Mouse (Mus musculus): ENCODE measurements around the gene Abcc3.

Gene Abcc3

DNA sequence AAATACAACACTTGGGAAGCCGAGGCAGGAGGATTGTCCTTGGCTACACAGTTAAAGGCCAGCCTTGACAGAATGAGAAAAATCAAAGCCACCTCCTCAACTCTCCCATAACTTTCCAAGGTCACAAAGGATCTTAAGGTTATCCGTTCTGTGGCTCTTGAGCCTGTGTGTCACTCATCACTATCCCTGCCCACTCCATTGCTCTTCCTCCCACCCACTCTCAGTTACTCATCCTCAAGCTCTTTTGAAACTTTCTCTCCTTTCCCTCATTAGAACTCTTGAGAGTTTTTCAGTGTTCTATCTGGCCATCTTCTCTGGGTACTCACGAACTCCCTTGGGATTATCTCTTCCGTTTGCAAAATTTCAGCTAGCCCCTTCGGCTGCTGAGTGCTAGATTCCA, 68.2 kb downstream of the Abcc3 start:
- no peak for DNase-seq (ENCODE audit: low spot score)

DNA sequence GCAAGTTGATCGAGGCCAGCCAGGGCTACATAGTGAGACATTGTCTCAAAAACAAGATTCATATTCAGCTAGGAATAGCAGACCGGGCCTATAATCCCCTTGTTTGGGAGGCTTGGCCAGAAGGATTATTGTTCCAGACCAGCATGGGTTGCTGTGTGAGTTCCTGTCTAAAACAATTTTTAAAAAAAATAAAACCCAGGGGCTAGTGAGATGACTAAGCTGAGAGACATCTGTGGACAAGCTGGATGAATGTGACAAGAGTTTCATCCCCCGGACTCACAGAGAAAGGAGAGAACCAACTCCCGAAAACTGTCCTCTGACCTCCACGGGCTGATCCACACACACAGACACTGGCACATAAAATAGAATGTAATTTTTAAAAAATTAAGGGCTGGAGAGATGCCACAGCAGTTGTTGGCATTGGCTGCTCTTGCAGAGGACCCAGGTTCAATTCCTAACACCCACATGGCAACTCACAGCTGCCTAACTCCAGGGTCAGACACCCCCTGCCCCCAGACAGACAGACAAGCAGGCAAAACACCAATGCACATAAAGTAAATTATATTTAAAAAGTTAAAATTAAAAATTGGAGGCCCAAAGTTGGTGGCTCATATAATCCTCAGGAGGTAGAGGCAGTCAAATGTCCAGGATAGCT, 69.4 kb downstream of the Abcc3 start:
- no peak for DNase-seq (ENCODE audit: low spot score)

DNA sequence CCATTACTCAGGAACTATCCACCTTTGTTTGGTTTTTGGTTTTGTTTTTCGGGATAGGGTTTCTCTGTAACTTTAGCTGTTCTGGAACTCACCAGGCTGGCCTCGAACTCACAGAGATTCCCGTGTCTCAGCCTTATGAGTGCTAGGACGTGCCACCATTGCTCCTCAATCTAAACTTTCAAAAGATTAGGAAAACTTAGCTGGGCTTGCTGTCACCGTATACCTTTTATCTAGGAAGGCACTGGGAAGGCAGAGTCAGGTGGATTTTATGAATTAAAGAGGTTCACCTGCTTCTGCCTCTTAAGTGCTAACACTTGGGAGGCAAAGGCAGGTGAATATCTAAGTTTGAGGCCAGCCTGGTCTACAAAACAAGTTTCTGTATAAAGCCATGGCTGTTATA, 70.2 kb downstream of the Abcc3 start:
- DNase-seq (ENCODE audit: low spot score) = no peak

DNA sequence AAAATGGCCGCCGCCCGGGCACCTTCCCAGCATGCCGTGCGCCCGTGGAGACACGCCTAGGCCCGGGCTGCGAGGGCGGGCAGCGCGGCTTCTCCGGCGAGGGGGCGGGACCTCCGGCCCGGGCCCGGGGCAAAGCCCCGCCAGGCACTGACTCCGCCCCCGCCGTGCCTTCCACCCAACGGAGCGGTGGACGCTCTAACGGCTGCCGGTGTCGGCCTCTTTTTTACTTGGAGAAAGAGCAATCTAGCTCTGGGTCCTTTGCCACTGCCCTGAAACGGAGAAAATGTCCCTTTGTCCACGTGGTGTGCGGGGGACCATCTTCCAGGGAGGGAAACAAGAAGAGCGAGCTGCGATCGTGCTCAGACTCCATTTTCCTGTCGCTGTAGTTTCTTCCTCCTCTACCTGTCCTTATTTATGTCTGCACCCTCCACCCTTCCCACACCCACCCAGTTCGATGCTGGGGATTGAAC, 70.8 kb downstream of the Abcc3 start, which contains the start of gene Luc7l3:
Luc7l3 (minus strand) TSS at position 58 of the 470 bp plus-strand sequence.
- DNase-seq (ENCODE audit: low spot score) = peak; percentile 92

DNA sequence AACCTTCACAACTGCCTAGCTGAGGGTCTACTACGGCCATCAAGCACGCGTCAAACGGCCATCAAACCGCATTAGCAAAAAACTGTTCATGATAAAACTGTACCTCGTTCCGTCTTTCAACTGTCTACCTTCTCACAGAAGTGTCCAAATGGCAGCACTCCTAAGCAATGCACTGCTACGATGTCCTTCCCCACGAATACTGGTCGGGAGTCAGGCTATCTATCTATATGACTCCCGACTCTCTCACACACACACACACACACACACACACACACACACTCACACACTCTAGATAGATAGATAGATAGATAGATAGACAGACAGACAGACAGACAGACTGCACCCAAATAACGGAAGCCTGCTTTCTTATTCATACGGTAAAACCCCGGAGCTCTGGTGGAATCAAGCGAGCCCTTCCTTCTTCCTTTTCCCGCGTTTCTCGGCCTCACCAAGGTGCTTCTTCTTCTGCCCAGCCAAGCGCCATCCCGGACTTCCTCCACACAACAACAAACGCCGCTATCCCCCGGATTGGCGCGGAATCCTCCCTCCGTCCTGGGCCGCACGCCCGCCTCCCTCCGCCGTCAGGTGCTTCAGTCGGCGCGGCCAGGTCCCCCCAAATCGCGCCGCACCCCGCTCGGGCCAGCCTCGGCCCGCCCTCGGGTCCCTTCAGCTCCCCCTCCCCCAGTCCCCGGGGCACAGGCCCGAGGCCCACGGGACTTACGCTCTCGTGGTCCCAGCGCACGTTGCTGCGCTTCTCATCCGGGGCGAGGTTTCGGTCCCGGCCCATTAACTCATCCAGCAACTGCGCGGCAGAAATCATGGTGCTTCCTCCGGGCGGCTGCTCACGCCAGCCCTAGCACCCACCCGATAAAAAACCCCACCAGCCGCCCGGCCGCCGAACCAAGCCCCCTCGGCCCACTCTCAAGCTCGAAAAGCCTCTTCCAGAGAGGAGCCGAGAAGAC, 71.5 kb downstream of the Abcc3 start:
- DNase-seq (ENCODE audit: low spot score) = peak; percentile 48

DNA sequence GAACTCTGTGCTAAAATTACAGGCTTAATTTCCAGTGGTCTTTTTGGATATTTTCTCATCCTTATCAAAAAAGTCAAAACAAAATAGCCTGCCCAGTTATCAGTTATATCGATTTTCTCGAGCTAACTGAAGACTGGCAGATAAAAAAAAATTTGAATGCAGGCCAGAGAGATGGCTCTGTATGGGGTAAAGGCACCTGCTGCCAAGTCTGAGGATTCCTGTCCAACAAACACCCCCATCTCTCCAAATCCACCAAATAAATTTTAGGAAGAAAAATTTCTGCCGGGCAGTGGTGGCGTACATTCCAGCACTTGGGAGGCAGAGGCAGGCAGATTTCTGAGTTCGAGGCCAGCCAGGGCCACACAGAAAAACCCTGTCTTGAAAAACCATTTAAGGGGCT, 74.7 kb downstream of the Abcc3 start:
- no peak for DNase-seq (ENCODE audit: low spot score)

DNA sequence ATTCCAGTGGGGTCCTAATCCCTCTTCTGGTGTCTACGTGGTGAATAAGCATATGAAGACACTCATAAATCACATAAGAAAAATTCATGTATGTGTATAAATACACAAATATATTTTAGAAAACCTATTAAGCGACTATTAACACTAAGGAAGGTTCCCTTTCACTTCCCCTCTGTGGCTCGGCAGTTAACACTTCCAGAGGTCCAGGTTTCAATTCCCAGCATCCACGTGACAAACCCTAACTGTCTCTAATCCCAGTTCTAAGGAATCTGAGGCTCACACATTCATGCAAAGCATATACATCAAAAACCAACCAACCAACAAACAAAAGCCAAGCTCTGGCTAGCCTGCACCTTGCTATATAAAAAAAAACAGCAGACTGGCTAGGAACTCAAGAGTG, 75.3 kb downstream of the Abcc3 start:
- DNase-seq (ENCODE audit: low spot score) = no peak

DNA sequence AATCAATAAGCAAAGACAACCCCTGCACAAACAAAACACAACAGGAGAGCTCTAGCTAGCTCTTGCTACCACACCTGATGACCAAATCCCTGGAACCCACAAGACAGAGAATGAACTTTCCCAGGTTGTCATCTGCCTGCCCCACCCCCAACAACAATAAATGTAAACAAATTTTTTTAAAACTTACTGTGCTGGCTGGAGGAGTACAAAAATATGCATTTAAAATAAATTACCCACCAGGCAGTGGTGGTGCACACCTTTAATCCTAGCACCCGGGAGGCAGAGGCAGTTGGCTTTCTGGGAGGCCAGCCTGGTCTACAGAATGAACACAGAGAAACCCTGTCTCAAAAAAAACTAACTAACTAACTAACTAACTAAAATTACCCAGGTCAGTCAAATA, 75.8 kb downstream of the Abcc3 start:
- no peak for DNase-seq (ENCODE audit: low spot score)

DNA sequence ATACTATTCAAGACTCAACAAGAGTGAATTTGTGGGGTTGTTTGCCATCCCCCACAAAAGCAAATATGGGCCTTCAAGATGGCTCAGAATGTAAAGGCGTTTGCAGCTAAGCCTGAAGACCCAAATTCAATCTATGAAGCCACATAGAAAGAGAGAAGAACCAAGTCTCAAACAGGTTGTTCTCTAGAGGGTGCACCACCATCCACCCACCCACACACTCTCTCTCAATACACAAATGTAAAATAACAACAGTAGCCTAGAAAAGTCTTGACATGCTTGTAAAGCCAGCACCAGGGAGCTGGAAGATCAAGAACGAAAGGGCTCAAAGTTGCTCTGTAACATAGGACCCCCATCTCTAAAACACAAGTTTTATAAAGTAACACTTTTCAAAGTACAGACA, 76.3 kb downstream of the Abcc3 start:
- no peak for DNase-seq (ENCODE audit: low spot score)

DNA sequence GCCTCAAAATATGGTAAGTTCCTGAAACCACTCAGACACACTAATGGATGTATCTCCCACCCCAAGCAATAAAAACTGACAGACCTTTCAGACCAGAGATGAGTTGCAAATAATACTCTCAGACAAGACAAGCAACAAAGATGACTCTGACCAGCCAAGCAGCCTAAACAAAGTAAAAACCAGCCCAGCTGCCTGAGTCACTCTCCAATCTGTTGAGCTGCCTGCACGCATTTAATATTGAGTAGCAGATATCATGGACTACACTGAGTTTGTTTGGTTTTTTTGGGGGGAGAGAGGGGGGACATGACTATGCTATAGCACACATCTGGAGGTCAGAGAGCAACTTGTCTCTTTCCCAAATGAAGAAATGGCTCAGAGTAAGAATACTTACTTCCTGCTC, 77.5 kb downstream of the Abcc3 start:
- no peak for DNase-seq (ENCODE audit: low spot score)

DNA sequence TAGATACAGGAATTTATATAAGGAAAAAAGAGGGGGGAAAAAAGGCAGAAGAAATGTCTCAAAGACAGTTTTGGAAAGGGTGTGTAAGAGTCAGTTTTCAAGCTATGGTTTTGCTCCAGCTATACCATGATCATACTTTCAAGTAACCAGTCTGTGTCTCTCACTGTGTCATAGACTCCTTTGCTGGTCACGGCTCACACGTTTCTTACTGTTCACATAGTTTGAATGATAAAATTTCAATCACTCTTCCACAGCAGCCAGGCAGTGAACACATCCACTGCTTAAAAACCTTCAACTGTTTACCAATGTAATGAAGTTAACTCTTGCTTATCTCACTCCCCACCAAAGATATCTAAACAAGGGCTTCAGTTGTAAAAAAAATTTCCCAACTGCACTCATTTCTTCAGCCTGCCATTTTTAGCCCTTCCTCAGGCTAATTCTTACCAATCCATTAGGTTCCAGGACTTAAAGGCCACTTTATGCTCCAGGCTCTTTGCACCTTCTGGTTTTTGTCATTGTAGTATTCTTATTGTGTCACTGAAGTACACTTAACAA, 78.6 kb downstream of the Abcc3 start:
- no peak for DNase-seq (ENCODE audit: low spot score)

DNA sequence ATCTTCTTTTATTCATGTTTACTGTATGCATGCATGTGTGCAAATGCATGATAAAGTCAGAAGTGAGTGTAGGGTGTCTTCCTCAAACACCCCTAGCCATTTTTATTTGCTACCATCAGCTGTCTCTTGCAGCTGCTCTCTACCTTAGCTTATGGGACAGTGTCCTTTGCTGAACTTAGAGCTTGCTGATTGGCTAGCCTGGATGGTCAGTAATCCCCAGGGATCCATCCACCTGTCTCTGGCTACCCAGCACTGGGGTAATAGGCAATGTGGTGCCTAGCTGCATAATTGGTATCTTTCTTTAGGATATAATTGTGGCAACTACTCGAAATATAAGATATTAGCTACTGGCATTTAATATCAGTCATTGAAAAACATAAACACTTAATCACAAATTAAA, 80.1 kb downstream of the Abcc3 start:
- no peak for DNase-seq (ENCODE audit: low spot score)

DNA sequence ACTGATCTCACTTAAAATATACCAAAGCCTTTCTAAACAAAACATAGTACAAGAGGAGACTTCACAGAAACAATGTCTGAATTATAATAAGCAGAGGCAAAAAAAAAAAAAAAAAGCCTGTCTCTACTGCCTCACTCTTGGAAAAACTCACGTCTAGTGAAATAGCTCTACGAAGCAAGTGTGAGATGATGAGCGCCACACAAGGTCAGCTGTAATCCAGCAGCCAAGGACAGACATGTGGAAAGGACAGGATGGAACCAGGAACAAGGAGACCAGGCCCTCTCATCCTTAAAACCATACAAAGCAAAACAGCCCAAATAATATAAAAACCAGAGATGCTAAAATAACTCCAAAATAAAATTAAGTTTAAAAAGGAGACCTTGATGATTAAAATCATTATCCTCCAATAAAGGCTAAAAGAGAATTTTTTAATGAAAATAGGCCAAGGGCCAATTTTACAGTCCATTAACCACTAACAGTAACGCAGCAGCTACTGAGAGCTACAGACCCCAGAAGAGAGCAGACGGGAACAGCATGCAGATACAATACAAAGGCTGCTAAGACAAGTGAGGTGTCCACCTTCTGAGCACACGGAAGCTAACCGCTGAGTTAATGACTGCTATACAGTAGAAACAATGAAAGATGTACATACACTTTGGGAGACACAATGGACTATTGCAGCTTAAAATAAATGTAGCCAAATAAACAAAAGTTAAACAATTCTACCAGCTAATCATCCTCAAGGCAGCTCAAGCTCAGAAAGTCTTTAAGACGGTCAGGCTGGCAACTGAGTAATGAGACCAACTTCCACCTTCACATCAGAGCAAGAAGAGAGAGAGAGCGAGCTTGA, 97.6 kb downstream of the Abcc3 start:
- no peak for DNase-seq (ENCODE audit: low spot score)

Data from c-Kit-positive CD71-positive TER-119-positive erythroid progenitor cells, embryonic 14.5 days (primary cell).